Mouse (Mus musculus) c-Kit-positive CD71-negative TER-119-negative erythroid progenitor cells, embryonic 14.5 days (primary cell): ENCODE measurements around the gene Kl.

Experiments
- DNase-seq: peaks from one replicate; pipeline ENCODE4 v3.0.0-alpha.2; 2013; ENCODE audit warnings: low read depth

Kl gene

DNA sequence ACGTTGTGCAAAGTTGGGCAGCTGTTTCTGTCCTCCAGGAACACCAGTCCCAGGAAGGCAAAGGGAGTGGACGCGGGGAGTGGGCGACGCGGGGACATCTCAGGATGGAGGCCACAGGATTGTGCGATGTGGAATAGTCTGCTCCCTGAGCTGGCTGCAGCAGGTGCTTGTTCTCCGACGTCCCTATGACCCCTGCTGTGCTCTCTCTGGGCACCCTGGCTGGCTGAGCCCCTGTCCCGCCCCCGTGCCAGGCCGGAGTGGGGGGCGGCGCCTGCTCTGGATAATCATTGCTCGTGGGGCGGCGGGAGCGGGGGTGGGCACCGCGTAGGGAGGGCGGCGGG, at the start of gene Kl:
TSS of gene Kl (plus strand) at position 280 of the 341 bp plus-strand sequence.
- DNase-seq: no peak

DNA sequence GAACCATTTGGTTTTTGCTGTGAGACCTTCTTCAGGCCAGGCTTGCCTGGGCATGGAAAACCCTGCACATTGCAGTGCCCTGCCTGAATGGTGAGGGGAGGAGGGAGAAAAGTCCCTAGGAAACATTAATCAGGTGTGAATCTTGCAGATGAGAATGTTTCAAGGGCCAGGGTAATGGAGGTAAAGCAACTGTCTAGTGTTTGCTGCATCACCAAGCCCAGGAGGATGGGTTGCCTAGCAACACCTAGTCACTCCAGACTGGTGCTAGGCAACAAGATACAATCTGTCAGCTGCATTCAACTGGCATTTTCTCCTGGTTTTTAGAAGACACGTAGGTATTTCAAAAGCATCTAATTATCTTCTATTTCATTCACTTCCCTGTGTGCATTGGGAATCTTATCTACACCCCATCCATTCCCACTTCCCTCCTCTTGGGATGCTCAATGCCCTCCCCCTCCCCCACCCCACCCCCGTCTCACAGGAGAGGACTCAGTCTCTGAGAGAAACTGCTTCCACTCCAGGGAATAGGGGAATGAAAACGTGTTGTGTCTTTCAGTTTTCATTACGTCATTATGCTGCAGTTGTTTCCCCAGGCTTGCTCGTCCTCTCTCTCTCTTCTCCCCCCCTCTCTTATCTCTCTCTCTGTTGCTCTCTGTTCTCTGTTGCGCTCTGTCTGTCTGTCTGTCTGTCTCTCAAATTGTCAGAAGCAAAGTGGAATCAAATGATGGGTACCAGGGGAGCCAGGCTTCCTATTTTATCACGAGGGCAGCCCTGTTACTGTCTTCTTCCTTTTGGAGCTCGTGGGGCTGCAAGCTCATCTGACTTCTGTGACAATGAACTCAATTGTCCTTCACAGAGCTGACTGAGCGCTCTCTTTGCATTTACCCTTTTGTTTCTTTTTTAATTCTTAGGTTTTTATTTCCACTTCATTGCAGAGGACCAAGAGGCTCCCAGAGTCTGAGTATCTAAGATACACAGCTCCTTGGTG, 46.1 kb upstream of the Kl start:
- no peak for DNase-seq

DNA sequence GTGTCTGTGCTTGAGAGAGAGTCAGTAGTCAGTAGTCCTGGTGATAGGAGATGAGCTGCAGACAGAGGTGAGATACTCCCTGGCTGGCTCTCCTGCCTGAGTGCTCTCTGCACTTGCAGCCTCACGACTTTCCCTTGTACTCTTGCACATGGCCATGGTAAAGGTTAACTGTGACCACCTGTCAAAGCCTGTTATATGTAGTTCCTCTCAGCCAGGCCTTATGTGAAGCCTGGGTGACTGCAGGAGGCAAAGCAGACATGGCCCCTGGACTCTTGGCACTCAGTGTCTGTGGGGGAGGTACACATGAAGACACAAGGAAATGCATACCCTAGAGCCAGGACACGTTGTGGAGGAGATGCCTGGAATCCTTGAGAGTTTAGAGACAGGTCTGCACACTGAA, 40.3 kb upstream of the Kl start:
- no peak for DNase-seq

DNA sequence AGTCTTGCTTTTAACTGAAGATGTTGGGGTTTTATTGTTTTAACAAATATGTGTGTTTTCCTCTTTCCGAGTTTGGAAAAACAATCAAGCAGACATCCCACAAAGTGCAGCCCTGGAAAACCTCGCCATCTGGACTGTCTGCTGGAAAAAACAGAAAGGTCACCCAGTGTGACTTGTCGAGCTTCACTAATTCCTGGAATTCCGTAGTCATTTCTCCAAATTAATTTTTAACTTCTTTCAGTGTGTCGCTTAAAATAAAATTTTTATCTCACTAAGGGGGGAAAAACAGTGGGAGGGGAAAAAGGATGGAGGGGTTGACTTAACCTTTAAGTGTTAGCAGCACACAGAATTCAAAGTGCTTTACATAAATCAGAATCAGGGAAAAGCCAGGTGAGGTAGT, 39.8 kb upstream of the Kl start:
- DNase-seq: no peak

DNA sequence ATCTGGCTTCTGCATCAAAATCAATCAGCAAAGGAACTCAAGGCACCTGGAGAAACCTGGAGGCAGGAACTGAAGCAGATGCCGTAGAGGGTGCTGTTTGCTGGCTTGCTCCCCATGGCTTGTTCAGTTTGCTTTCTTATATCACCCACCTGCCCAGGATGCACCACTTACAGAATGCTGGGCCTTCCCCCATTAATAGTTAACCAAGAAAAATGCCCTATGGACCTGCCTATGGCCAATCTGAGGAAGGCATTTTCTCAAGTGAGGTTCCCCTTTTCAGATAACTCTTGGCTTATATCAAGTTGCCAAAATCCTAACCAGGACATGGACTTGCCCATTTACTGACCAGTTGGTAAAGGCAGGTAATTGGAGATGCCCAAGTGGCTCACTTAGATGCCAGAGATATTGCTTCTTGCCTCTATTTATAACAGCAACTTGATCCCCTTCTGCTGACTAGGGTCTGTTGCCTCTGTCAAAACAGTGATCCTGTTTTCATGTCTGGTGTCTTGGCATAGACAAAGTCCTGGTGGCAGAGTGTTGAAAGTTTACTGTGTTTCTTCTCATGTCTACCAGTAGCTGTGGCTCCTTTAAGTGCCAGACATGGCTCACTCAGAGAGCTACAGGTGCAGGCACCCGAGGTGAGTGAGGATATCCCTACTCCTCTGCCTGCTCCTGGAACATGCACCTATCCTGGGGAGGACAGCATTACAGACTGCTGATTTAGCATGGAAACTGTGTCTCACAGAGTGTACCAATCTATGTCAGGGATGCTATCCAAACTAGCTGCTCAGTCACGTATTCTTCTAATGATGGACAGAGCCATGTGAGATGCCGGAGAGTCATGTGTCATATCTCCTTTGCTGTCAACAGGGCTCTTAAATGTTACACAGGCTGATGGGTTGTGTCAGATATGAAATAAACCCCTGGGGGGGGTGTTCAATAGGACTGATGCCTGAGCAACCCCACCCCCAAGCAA, 37.0 kb upstream of the Kl start:
- no peak for DNase-seq

DNA sequence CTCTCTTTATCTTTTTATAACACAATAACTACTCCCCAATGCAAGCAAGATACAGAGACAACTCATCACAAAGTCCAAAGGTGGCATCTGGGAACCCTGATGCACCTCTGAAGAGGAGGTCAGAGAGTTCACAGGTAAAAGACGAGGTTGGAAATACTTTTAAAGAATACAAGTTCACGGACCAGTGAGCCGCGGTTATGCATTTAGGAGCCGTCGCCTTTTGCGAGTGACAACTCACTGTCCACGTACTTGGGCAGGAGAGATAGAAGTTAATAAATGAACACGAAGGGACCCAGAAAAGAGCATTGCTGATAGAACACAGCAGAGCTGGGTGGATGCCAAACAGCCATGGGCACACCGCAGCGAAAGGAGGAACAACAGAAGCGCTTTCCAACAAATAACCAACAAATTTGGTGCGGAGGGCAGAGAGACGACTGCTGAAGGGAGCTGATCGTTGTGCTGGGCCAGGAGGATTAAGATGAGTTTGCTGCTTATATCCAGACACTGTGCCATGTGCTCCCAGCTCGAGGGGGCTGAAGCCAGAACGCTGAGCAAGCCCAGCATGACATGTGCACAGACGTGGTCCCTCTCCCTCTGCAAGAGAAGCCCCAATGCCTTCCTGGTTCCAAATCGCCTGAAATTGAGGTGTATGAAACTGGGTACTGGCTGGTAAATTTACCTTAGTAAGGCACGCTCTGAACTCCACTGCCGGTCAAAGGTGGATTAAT, 35.1 kb upstream of the Kl start:
- no peak for DNase-seq

DNA sequence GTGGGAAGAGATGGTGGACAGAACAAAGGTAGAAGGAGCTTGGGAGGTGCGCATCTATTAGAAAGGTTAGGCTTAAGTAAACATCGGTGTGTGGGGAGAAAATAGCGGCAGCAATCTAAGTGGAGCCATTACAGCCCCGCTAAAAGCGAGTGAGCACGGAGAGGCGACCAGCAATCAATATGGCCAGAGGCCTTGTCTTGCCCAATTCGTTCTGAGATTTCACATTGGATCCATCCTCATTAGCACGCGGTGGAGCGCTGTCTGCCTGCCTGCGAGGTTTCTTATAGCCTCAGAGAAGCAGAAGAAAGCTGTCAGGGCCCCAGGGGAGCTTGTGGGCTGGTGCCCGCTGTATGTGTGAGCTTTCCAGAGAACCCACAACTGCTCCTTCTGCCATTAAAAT, 33.8 kb upstream of the Kl start:
- DNase-seq: no peak

DNA sequence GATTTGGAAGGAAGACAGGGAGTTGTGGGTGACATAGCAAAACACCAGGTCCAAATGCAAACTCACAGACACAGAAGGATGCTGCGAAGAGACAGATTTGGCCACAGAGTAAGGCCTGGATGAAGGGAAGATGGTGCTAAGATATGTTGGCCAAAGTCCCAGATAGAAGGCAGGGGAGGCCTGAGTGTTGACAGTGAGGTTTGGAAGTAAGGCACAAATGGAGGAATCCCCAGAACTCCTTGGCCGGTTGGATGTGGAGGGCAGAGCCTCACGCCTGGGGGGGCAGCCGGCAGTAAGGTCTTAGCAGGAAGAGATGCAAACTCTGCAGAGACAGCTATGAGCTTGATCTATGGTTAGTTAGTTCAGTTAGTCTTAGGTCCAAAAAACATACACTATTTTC, 33.1 kb upstream of the Kl start:
- DNase-seq: no peak

DNA sequence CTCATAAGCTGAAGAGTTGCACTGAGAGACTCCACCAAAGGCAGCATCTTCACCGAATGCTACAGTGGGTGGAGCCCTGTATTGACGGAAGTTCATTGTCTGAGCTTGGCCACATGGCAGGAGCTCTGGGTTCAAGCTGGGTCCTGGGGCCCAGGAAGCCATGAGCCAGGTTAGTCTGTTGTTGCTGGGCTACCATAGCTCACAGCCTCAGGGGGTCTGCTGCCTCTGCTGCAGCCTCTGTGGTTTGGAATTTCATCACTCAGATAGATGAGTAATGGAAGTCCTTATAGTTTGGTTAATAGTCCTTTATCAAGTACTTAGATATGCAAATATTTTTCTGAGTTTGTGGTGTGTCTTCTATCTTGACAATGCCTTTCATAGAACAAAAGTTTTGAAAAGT, 32.4 kb upstream of the Kl start:
- DNase-seq: no peak

DNA sequence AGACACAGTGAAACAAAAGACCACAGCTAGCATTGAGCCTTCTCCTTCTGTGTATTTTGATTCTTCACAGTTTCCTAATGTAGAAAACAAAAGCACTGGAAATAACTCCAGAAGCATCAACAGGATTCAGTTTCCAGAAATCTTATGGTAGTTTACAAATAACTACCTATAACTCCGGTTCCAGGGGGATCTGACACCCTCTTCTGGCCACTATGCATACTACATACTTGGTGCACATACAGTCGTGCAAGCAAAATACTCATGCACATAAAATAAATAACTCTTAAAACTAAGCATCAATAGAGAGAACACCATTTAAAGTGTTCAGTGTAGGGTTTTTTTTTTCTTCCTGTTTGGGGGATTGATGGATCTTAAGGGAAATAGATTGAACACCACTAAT, 23.0 kb upstream of the Kl start:
- no peak for DNase-seq

DNA sequence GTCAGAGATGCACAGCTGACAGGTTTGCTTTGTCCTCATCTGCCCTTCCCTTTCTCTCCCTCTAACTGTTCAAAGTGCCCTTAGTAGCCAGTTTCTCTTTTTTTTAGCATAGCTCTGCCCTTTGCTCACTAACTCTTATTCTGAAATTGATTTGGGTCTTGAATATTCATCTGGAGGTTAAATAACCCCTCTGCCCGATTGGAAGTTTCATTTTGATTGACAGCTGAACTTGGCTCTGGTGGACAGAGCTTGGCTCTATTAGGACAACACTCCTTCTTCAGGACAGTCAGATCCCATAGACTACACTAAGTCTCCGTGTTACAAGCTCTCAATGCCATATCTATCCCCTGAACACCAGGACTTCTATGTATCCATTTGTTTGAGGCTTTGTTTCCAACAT, 19.8 kb upstream of the Kl start:
- DNase-seq: no peak

DNA sequence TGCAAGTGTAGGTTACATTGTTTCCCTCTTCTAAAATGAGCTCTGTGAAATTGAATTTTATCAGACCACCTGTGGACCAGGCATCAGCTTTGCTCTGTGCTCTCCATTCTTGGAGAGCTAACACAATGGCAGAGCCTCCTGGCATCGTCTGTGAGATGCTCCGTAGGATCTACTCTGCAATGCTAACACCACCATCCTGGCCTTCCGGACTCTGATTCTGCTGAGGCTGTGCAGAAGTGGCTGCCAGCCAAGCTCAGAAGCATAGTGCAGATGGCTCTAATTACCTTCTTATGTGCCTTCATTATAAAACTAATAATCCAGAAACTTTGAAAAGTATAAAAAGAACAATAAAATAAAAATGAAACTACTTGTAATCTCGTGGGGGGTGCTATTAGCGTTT, 16.2 kb upstream of the Kl start:
- DNase-seq: no peak

DNA sequence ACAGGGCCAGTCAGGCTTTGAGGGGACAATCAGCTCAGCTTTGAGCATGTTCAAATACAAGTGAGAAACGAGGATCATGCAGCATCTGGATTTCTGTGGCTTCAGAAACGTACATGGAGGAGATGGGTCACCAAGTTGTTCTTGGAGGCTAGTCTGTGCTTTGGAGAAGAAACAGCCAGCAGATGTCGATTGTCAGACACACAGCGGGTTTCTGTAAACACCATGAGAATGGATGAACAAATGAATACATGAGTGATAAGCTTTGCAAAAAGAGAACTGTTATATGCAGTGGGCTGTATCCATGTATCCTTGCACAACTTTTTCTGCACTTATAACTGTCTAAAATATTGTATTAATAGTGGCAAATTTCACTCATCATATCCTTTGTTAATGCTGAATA, 15.6 kb upstream of the Kl start:
- DNase-seq: no peak

DNA sequence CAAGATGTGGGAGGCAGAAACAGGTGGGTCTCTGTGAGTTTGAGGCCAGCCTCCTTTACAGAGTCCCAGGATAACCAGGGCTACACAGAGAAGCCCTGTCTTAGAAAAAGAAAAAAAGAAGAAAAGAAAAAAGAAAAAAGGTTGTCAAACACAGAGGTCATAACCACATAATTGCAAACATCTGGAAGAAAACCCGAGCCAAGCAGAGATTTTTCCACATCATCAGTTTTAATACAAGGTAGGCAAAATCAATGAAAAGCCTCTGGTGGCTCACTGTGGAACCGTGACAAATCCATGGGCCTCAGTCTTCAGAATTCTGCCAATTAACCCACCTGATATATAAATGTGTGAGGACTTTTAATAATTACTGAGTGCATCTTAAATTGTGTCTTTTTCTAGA, 14.9 kb upstream of the Kl start:
- no peak for DNase-seq

DNA sequence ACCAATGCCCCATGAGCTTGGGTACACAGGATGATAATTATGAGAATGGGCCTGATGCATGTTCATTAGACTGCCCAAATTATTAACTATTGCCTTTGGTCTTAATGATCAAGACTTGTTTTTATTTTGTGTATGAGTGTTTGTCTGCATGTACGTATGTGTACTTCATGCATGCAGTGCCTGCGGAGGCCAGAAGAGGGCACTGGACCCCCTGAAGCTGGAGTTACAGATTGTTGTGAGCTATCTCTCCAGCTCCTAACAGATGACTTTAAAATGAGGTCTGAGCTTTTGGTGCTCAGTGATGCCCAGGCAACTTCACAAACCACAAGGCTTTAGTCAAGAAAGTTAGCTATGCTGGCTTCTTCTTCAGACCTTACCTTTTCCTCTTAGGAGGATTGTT, 6.8 kb upstream of the Kl start:
- no peak for DNase-seq

DNA sequence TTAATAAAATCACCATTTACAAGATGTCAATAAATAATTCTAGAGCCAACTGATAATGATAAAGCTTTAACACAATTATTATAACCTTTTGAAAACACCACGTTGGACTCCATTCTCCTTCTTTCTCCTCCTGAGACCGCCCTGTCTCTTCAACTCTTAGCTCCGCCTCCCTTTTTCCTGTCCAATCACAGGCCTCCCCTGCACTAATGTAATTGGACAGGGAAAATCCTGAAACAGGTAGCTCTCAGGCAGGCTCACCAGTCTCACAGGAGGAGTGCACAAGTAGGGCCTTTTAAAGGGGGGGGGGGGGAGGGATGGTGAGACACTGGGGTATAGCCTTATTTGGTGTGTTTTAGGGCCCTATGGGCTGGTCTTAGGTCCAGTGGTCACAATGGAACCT, 3.3 kb upstream of the Kl start:
- DNase-seq: no peak

DNA sequence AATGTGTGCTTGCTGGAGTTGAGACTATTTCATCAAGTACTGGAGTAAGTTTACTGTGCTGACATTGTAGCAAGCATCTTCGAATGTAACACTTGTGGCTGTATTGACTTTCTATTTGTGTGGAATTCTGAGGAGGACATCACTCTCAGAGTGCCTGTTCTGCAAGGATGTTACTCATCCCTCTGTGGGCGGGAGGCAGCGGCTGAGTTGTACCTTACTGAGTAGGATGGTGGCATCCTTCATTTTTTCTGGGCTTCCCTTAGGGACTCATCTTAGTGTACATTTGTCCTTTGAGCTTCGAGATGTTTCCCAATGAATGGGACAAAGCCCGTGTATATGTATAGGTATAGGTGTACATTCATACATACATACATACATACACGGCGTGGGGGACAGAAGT, 1.1 kb upstream of the Kl start:
- DNase-seq: no peak

DNA sequence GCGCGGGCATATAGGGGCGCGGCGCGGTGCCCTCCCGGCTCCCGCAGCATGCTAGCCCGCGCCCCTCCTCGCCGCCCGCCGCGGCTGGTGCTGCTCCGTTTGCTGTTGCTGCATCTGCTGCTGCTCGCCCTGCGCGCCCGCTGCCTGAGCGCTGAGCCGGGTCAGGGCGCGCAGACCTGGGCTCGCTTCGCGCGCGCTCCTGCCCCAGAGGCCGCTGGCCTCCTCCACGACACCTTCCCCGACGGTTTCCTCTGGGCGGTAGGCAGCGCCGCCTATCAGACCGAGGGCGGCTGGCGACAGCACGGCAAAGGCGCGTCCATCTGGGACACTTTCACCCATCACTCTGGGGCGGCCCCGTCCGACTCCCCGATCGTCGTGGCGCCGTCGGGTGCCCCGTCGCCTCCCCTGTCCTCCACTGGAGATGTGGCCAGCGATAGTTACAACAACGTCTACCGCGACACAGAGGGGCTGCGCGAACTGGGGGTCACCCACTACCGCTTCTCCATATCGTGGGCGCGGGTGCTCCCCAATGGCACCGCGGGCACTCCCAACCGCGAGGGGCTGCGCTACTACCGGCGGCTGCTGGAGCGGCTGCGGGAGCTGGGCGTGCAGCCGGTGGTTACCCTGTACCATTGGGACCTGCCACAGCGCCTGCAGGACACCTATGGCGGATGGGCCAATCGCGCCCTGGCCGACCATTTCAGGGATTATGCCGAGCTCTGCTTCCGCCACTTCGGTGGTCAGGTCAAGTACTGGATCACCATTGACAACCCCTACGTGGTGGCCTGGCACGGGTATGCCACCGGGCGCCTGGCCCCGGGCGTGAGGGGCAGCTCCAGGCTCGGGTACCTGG, 488 bp downstream of the Kl start:
- DNase-seq: no peak

DNA sequence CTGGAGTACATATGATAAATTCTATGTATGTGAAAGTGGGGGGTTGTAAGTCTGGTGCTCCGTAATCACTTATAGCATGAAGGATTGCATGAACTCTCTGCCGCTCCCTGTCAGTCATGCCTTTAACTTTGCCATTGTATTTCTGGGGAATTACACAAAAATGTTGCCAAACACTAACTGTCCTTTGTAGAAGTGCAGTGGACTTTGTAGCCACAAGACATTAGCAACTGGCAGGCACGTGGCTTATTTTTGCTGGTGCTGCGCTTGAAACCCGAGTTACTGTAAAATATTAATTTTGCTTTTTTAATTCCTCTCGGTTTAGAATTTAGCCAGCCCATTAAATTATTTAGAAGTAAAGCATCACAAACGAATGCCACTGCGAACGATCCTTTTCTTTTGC, 2.4 kb downstream of the Kl start:
- no peak for DNase-seq

DNA sequence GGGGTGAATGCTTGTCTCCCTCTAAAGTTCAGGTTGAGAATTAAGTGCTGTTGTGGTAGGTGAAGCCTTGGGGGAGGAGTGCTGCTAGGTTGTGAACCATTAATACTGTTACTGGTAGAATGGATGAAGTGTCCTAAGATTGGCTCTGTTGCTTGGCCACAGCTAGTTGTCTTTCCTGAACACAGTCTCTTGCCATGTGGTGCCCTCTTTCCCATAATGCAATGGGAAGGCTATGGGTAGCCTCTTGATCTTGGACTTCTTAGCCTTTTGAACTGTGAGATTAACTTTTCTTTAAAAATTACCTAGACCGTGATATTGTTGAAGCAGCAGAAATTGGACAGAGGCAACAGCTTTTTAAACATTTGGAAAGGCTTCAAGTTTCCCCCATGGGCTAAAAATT, 7.5 kb downstream of the Kl start:
- no peak for DNase-seq

DNA sequence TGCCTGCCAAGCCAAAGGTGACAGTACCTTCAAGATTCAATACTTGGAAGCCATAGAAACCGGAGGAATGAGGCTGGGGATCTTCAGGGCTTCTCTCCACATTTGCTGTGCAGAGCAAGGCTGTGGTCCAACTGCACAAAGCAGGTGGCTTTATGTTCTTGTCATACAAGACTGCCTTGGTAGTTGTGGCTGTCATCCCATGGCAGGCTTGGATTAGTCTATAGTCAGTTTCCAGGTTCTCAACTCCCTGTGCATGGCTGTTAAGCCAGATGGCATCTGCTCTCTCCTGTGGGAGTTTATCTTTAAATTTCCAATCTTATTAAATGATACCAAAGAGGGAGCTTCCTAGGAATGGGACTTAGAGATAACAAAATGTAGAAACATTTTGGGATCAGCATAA, 9.2 kb downstream of the Kl start:
- DNase-seq: no peak

DNA sequence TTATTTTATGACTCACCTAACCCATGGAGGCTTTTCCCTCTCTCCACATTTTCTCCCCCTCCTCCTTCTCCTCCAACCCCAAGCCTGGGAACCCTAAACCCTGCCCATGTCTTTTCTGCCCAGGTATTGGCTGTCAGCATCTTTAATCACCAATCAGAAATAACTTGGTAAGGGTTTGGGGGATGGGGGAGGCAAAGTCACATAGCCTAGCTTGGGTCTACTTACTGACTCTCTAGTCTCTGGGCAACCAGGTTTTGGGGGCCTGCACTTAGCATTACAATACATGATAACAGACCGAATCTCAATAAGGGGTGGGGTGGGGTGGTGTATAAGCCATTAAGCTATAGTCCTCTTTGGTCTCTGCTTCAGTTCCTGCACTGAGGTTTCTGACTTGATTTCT, 10.3 kb downstream of the Kl start:
- no peak for DNase-seq
